Mouse (Mus musculus) limb, embryonic 11.5 days (tissue): ENCODE data around the gene Bok. TPM values are rescaled to one million over a fixed set of nuclear protein-coding genes. Genes with fewer than 3 reads are reported as not detected.
A peak's percentile ranks its signal among the peaks of the same experiment; 100 is the strongest.

Experiments used
- ATAC-seq: fragments of 200-750 bp; cut with Nextera tagmentation; 2 replicates; pipeline ENCODE4 v1.8.0; 2017; ENCODE audit warnings: low read depth; ENCODE audit not compliant: insufficient number of reproducible peaks, low FRiP score, low TSS enrichment
- DNase-seq: peaks from one replicate; pipeline ENCODE4 v3.0.0-alpha.2; 2015; ENCODE audit warnings: low spot score
- H3K27ac ChIP-seq: fragments of 300-500 bp; sonication (generic); replicated peaks from 2 replicates; pipeline ENCODE4 v1.5.1; 2014; ENCODE audit warnings: low read depth, mild to moderate bottlenecking, low read length
- H3K27me3 ChIP-seq: fragments of 300-500 bp; sonication (generic); 2 replicates; pipeline ENCODE4 v1.6.1; 2014; ENCODE audit warnings: mild to moderate bottlenecking, low read length, mixed read lengths; ENCODE audit not compliant: control insufficient read depth, insufficient read depth
- H3K36me3 ChIP-seq: fragments of 300-500 bp; sonication (generic); 2 replicates; pipeline ENCODE4 v1.6.1; 2014; ENCODE audit warnings: mild to moderate bottlenecking, low read length, moderate library complexity, mixed read lengths; ENCODE audit not compliant: control insufficient read depth, insufficient read depth
- H3K4me1 ChIP-seq: fragments of 300-500 bp; sonication (generic); 2 replicates; pipeline ENCODE4 v1.6.1; 2014; ENCODE audit warnings: low read length, mixed read lengths; ENCODE audit not compliant: control insufficient read depth, insufficient read depth
- H3K4me2 ChIP-seq: fragments of 300-500 bp; sonication (generic); 2 replicates; pipeline ENCODE4 v1.6.1; 2014; ENCODE audit warnings: low read depth, mild to moderate bottlenecking, moderate library complexity; ENCODE audit not compliant: severe bottlenecking
- H3K4me3 ChIP-seq: fragments of 300-500 bp; sonication (generic); 2 replicates; pipeline ENCODE4 v1.5.1; 2014; ENCODE audit warnings: low read depth, low read length
- H3K9ac ChIP-seq: fragments of 300-500 bp; sonication (generic); 2 replicates; pipeline ENCODE4 v1.6.1; 2014; ENCODE audit warnings: mild to moderate bottlenecking, low read length
- H3K9me3 ChIP-seq: fragments of 300-500 bp; sonication (generic); 2 replicates; pipeline ENCODE4 v1.6.1; 2016; ENCODE audit warnings: low read length; ENCODE audit not compliant: control insufficient read depth
- WGBS: fragments of 180-500 bp; shearing (Covaris S2); extraction: QIAGEN DNeasy Blood & Tissue Kit; methylation state at CpG from one replicate; pipeline ENCODE4 v1.1.7; 2014; 5-methylcytosine and 5-hydroxymethylcytosine counted together
- polyA plus RNA-seq: library from polyadenylated mRNA; unstranded; fragments of >200 nt; fragmentation: Nextera tagmentation; extraction: Ambion mirVana; gene quantifications from 2 replicates; pipeline ENCODE4 v1.2.1, GENCODE M21; 2014

Gene Bok
- polyA plus RNA-seq, 1 experiment from 2014 or later = 29.2 TPM

- H3K4me1 ChIP-seq = no peaks in the 10 kb centered on the region
- no peak overlapping the region for H3K4me3 ChIP-seq
- no peak for DNase-seq
- 94% methylated on average over 2 of the region's 2 CpGs for whole genome bisulfite sequencing
- H3K9me3 ChIP-seq = no peaks in the 10 kb centered on the region
- no peak overlapping the region for H3K4me2 ChIP-seq
- H3K9ac ChIP-seq = no peak overlapping the region
- H3K36me3 ChIP-seq = peaks cover 2% of the 10 kb centered on the region; the same call in 1 of the 2 replicates
- no peaks in the 10 kb centered on the region for H3K27me3 ChIP-seq
- no peak overlapping the region for H3K27ac ChIP-seq
- ATAC-seq = no peak
These were observed 30.7 kb downstream of the Bok start for GRCm38 (mm10) chr1:93716166-93716565.

- Histone ChIP-seq H3K9me3 (no peaks in the 10 kb centered on the region), H3K36me3 (no peaks in the 10 kb centered on the region), H3K4me3 (no peak overlapping the region), H3K27ac (no peak overlapping the region), H3K4me2 (no peak overlapping the region), H3K4me1 (no peaks in the 10 kb centered on the region), H3K27me3 (no peaks in the 10 kb centered on the region), H3K9ac (no peak overlapping the region)
- 78% methylated on average over 7 of the region's 7 CpGs for WGBS
- DNase-seq (no peak), ATAC-seq (no peak)
These were observed 36.1 kb downstream of the Bok start for GRCm38 (mm10) chr1:93721557-93721956.

- Histone ChIP-seq H3K4me2 (no peak overlapping the region), H3K4me3 (no peak overlapping the region), H3K27me3 (no peaks in the 10 kb centered on the region), H3K36me3 (no peaks in the 10 kb centered on the region), H3K9me3 (no peaks in the 10 kb centered on the region), H3K4me1 (no peaks in the 10 kb centered on the region), H3K27ac (no peak overlapping the region), H3K9ac (no peak overlapping the region)
- WGBS = 91% methylated on average over 3 of the region's 3 CpGs
- DNase-seq (no peak), ATAC-seq (no peak)
These were observed 39.2 kb downstream of the Bok start for GRCm38 (mm10) chr1:93724623-93725022.

GRCm38 (mm10) chr1:93725665-93726064, 40.2 kb downstream of the Bok start:
- Histone ChIP-seq H3K4me1 (no peaks in the 10 kb centered on the region), H3K36me3 (no peaks in the 10 kb centered on the region), H3K4me2 (no peak overlapping the region), H3K27me3 (no peaks in the 10 kb centered on the region), H3K9me3 (no peaks in the 10 kb centered on the region), H3K9ac (no peak overlapping the region), H3K27ac (no peak overlapping the region), H3K4me3 (no peak overlapping the region)
- no peak for ATAC-seq
- no peak for DNase-seq
- 88% methylated on average over 5 of the region's 5 CpGs for WGBS

GRCm38 (mm10) chr1:93726116-93726515, 40.7 kb downstream of the Bok start:
- no peak overlapping the region for H3K27ac ChIP-seq
- no peak overlapping the region for H3K4me2 ChIP-seq
- no peak for DNase-seq
- no peak for ATAC-seq
- no peaks in the 10 kb centered on the region for H3K36me3 ChIP-seq
- H3K9me3 ChIP-seq = no peaks in the 10 kb centered on the region
- no peaks in the 10 kb centered on the region for H3K27me3 ChIP-seq
- 86% methylated on average over 3 of the region's 3 CpGs for WGBS
- no peaks in the 10 kb centered on the region for H3K4me1 ChIP-seq
- no peak overlapping the region for H3K4me3 ChIP-seq
- H3K9ac ChIP-seq = no peak overlapping the region

- H3K36me3 ChIP-seq = no peaks in the 10 kb centered on the region
- no peak for ATAC-seq
- DNase-seq = peak; percentile 56
- no peaks in the 10 kb centered on the region for H3K27me3 ChIP-seq
- H3K9ac ChIP-seq = no peak overlapping the region
- H3K4me3 ChIP-seq = no peak overlapping the region
- no peaks in the 10 kb centered on the region for H3K4me1 ChIP-seq
- no peak overlapping the region for H3K27ac ChIP-seq
- WGBS = 69% methylated on average over 3 of the region's 3 CpGs
- no peaks in the 10 kb centered on the region for H3K9me3 ChIP-seq
- H3K4me2 ChIP-seq = no peak overlapping the region
These were observed 41.5 kb downstream of the Bok start for GRCm38 (mm10) chr1:93726974-93727373.

- H3K4me3 ChIP-seq = no peak overlapping the region
- no peaks in the 10 kb centered on the region for H3K4me1 ChIP-seq
- H3K9me3 ChIP-seq = no peaks in the 10 kb centered on the region
- no peak overlapping the region for H3K9ac ChIP-seq
- no peak overlapping the region for H3K4me2 ChIP-seq
- H3K27ac ChIP-seq = no peak overlapping the region
- DNase-seq (no peak), ATAC-seq (no peak)
- no peaks in the 10 kb centered on the region; the same call in 1 of the 2 replicates for H3K36me3 ChIP-seq
- 94% methylated on average over 5 of the region's 5 CpGs for WGBS
- no peaks in the 10 kb centered on the region for H3K27me3 ChIP-seq
These were observed 45.6 kb downstream of the Bok start for GRCm38 (mm10) chr1:93731103-93731502.

GRCm38 (mm10) chr1:93731880-93732281, 46.4 kb downstream of the Bok start:
- 30% methylated on average over 3 of the region's 3 CpGs for WGBS
- H3K27ac ChIP-seq = no peak overlapping the region
- no peaks in the 10 kb centered on the region for H3K9me3 ChIP-seq
- ATAC-seq (no peak), DNase-seq (no peak)
- no peak overlapping the region for H3K9ac ChIP-seq
- H3K4me3 ChIP-seq = no peak overlapping the region
- H3K27me3 ChIP-seq = no peaks in the 10 kb centered on the region
- H3K4me1 ChIP-seq = no peaks in the 10 kb centered on the region
- H3K4me2 ChIP-seq = no peak overlapping the region
- H3K36me3 ChIP-seq = no peaks in the 10 kb centered on the region; the same call in 1 of the 2 replicates

GRCm38 (mm10) chr1:93735859-93736258, 50.4 kb downstream of the Bok start:
- Histone ChIP-seq H3K4me3 (no peak overlapping the region), H3K9me3 (no peaks in the 10 kb centered on the region), H3K4me2 (no peak overlapping the region), H3K4me1 (no peaks in the 10 kb centered on the region), H3K27ac (no peak overlapping the region), H3K36me3 (no peaks in the 10 kb centered on the region; the same call in 1 of the 2 replicates), H3K9ac (no peak overlapping the region), H3K27me3 (no peaks in the 10 kb centered on the region)
- DNase-seq (no peak), ATAC-seq (no peak)
- WGBS = 94% methylated on average over 3 of the region's 3 CpGs
